Mouse (Mus musculus) cerebellum, adult 18-20 months (tissue): Measurements from ENCODE around the gene Selplg.
A peak's percentile ranks its signal among the peaks of the same experiment; 100 is the strongest.

ENCODE experiments used
- DNase-seq, 2 experiments: peaks; one replicate each; pipeline ENCODE4 v3.0.0; 2021

Gene Selplg

DNA sequence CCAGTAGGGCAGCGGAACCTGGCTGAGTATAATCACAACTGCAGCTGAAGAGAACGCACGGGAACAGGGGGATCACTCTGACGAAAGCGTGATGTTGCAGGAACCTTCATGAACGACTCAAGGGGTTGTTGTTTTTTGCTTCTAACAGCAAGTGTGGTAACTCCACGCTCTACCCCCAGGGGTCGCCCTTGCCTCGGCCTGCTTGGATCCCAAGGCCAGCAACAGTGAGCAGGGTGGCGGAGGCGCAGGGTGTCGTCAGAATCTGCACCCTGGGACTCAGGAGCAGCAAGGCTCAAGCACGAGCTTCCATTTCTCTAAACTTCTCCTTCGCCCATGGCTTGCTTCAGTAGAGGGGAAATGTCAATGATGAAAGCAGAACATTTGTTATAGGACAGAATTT lies 22.1 kb upstream of the Selplg start:
- DNase-seq = peak; percentile 86 to 92

DNA sequence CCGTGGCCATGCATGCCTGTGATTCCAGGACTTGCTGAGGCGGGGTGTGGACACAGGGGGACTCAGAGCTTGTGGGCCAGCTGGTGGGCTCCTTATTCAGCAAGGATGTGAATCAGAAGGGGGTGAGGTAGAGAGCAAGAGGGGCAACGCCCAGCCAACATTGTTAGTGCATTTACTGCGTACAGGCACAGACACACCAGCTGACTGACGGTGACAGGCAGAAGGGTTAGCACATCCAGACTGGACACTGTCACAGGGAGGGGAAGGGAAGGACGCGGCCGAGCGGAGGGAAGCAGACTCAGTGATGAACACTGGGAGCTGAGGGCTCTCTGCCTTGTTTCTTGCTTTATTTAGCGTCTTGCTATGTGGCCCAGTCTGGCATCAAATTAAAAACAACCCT lies 21.1 kb upstream of the Selplg start:
- no peak for DNase-seq

DNA sequence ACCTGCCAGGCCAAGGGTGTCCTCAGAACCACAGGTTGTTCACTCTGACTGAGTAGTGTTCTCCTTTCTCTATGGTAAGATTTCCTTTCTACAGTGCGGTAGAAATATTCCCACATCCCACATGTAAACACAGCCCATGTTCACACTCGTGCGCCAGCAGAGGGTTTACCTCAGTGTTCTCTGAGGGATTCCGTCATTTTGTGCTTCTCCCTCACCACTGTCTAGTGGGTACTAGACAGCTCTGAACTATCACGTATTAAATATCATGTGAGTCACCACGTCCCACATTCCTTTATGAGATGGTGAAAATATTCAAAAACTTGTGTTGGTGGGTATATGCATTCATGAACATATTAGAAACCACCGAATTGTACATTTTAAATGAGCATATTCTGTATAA lies 20.0 kb upstream of the Selplg start:
- no peak for DNase-seq

DNA sequence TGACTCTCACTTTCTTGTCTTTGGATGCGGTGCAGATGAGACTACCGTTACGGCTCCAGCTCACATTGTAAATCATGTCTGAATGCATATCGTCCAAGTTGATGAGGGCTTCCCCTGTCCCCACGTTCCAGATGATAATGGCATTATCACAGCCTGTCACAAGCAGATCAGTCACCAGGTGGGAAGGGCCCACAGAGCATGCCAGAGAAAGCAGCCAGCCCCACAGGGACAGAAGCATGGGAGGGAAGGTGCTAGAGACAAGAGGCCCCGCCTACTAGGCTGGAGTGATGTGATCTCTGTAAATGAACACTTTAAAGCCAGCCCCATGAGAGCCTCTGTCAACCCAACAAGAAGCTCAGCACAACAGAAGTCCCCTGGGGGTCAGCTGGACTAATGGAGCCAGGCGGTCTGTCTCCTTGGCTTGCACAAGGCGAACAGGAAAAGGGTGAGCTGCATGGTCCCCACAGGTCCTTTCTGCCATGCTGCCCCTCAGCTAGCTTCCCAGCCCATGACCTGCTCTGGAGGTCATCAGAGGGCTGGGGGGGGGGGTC lies 18.3 kb upstream of the Selplg start:
- no peak for DNase-seq

DNA sequence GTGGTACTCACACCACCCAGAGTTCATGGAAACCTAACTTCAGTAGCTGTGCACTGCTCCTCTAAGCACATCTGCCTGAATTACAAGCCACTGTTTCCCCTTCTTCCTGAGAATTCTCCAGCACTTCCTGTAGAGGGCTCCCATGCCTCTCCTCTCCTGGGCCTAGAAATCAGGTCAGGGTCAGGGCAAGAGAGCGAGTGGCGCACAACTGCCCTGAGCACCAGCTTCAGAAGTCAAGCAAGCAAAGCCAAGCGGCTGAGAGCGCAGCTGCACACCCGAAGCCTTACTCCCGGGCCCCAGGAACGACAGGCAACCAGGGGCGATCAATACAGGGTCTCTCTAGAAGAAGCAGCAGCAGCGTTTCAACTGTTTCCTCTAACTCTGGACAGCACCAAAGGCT lies 15.2 kb upstream of the Selplg start:
- no peak for DNase-seq

DNA sequence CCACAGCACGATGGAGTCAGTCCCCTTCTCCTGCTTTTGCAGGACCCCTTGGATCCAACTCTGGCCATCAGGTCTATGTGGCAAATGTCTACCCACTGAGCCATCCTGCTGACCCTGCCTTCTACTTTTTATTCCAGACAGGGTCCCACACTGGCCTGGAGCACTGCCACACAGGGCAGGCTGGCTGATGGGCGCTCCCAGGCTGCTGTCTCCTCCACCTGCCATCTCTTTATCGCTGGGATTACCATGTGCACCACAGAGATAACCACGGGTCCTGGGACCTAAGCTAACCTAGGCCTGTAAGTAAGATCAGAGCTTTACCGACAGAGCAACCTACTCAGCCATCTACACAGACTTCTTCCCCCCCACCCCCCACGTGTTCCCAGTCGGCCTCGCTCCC lies 14.2 kb upstream of the Selplg start:
- DNase-seq = no peak

DNA sequence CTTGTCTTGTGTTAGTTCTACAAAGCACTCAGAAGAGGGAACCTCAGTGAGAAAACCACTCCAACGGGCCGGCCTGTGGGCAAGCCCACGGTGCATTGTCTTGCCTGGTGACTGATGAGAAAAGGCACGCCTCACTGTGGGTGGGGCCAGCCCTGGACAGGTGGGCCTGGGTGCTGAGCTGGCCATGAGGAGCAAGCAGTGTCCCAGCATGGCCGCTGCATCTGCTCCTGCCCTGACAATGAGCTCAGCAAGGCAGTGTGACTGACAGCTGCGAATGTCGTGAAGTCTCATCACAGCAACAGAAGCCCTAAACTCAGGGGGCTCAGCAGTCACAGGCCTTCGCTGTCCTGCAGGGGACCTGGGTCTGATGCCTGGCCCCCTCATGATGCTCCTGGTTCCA lies 13.2 kb upstream of the Selplg start:
- no peak for DNase-seq

DNA sequence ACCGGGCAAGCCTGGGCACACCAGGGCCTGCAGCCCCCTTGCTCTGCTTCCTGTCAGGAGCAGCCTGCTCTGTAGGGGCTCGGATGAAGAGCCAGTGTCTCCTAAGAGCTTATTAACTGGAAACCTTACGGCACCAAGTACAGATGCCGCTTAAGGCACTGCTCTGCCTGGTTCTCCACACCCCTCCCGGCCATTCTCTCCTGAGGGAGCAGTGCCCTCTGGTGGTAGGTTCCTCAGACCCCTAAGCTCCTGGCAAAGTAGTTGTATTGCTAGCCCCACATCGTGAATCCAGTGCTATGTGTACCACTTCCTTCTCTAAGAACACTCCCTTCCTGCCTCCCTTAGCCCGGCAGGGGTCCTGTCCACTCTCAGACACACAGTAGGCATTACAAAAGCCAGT lies 12.3 kb upstream of the Selplg start:
- DNase-seq = peak; percentile 41 to 46

DNA sequence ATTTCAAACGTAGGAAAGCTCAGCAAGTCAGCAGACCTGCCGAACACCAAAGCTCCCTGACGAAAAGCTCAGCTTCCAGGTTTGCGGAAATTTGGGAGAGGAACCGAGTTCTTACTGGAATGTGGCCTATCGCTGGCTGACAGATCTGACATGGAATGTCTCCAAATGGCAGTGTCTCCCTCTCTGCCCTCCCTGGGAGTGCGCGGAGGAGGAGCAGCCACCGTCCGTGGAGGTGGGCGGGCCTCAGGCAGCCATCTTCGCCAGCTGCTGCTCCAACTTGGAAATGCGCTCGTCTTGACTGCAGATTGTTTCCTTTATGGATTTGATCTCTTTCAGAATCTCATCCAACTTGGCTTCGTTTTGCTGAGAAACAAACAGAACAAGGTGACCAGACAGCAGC lies 11.7 kb upstream of the Selplg start:
- DNase-seq = no peak

GRCm38 (mm10) chr5:113842906-113843305 lies 10.5 kb upstream of the Selplg start:
- DNase-seq = no peak

DNA sequence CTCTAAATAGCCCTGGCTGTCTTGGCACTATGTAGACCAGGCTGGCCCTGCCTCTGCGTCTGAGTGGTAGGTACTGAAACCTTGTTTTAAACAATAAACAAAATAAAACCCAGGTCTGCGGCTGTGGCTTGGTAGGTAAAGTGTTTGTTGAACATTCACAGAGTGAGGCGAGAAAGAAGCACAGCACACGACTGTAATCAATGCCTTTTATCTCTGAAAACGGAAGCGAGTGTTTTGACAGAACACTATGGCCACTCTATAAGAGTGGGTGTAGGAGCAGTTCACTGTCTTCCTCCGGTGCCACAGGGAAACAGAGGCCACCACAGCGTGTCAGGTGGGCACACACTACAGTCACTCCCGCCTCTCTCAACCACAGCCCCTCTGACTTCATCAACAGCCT lies 9.8 kb upstream of the Selplg start:
- no peak for DNase-seq

- DNase-seq = no peak
Observed at GRCm38 (mm10) chr5:113841243-113842225, 9.1 kb upstream of the Selplg start.

DNA sequence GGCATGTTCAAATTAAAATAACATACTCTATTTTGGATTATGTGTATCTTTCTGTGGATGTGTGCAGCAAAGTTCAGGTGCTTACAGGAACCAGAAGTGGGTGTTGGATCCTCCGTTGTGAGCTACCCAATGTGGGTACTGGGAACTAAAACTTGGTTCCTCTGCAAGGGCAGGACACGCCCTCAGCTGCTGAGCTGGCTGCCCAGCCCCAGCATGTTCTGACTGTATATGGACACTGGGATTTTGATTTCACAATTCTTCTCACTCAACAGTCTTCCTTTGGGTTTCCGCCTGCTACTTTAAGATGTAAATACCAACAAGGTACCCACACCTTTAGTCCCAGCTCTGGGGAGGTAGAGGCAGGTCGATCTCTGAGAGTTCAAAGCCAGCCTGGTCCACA lies 8.0 kb upstream of the Selplg start:
- DNase-seq = no peak

DNA sequence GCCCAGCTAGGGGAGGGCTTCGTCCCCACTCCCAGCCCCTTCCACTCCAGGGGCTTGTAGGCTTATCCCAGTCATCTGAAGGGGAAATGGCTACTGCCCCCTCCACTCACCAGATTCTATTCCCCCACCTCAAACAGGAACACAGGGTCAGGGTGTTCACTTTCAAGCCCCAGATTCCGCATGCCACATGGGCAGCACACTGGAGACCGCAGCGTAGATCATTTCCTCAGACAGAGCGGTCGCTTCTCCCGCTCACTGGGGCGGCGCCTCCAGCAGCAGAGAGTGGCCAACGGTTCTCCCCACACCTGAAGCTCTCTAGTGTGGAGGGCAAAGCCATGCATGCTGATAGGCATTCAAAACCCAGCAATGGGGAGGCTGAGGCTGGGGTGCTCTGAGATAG lies 4.5 kb upstream of the Selplg start:
- no peak for DNase-seq

GRCm38 (mm10) chr5:113833316-113833947 lies 988 bp upstream of the Selplg start:
- no peak for DNase-seq

DNA sequence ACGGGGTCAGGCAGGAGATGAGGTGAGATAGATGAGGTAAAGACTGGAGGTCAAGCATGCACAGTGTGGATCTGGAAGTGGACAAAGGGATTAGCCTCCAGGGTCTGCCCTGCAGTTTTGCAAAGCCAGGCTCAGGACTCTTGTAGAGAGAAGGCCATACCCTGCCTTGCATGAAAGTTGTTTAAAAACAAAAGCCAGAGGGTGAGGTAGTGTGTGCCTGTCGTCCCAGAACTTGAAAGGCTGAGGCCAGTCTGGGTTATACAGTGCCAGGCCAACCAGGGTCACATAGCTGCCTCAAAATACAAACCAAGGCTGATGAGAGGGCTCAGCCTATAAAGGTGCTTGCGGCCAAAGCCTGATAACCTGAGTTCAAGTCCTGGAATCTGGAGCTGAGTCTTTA lies 703 bp downstream of the Selplg start:
- no peak for DNase-seq

- DNase-seq = no peak
Observed at GRCm38 (mm10) chr5:113830796-113831195, 1.6 kb downstream of the Selplg start.

DNA sequence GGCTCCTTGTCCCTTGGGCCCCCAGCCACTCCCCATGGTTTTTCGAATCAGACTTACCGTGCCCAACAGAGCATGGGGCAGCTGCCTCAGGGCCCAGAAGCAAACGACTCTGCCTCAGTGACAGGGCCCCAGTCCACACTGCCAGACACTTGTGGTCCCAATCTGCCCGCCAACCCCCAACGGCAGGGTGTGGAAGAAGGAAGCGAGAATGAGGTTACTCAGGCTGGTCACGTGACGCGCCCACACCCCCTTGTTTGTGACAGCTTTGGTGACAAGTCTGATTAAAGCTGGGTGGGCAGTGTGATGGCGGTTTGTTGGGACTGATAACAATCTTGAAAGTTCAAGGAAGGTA lies 2.2 kb downstream of the Selplg start:
- no peak for DNase-seq

- DNase-seq = no peak
Observed at GRCm38 (mm10) chr5:113829566-113830291, 2.7 kb downstream of the Selplg start.

GRCm38 (mm10) chr5:113828481-113828880 lies 4.0 kb downstream of the Selplg start:
- DNase-seq = no peak

GRCm38 (mm10) chr5:113827991-113828411 lies 4.4 kb downstream of the Selplg start:
- no peak for DNase-seq

- no peak for DNase-seq
Observed at GRCm38 (mm10) chr5:113826619-113827018, 5.8 kb downstream of the Selplg start.

GRCm38 (mm10) chr5:113825558-113825957 lies 6.9 kb downstream of the Selplg start:
- no peak for DNase-seq
